Mouse (Mus musculus) ovary, adult 2 months (tissue): ENCODE results near the gene Vmn1r55. TPM values are rescaled to one million over a fixed set of nuclear protein-coding genes. Genes with fewer than 3 reads are reported as not detected.

ENCODE experiments used
- polyA plus RNA-seq: library from polyadenylated mRNA; depleted of rRNA; stranded (reverse); fragments of >200 nt; gene quantifications from 2 replicates; pipeline ENCODE4 v1.2.3, GENCODE M21; 2012; rRNA removed

The Vmn1r55 gene
- not detected in 2 replicates for polyA plus RNA-seq

DNA sequence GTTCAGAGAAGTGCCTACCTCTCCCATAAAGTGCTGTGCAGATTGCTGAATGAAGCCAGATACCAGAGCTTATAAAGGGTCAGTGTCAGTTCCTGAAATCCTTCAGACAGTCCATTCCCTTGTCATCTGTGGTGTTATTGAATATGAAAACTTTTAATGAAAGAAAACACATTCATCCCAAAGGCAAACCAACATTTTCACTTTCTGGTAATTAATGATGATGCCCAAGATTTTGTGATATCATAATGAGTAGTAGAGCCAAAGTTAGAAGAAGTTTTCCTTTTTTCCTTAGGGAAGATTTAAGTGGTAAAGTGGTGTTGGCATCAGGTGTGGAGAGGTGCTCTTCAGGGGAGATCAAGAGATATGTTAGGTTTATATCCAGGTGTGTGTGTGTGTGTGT lies at the start of gene Vmn1r55:
Gene Vmn1r55 (minus strand): TSS at position 101 of the 400 bp plus-strand sequence.

DNA sequence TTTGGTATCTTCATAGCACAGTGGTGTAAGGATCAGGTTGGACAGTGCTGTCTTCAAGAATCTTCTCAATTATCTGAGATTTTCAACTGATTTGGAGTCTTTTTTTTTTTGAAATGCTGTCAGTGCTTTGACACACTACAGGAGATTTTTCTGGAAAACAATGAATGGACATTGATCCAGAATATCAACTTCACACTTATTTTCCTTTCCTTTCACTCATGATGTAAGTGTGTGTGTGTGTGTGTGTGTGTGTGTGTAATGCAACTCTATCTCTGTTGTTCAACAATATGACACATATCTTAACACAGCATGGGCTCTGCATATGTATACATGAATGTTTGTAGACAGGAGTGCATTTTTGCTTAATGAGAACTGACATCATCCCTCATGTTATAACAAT lies 47.2 kb upstream of the Vmn1r55 start, which contains the start of gene Vmn1r56:
Gene Vmn1r56 (minus strand): TSS at position 101 of the 400 bp plus-strand sequence.

DNA sequence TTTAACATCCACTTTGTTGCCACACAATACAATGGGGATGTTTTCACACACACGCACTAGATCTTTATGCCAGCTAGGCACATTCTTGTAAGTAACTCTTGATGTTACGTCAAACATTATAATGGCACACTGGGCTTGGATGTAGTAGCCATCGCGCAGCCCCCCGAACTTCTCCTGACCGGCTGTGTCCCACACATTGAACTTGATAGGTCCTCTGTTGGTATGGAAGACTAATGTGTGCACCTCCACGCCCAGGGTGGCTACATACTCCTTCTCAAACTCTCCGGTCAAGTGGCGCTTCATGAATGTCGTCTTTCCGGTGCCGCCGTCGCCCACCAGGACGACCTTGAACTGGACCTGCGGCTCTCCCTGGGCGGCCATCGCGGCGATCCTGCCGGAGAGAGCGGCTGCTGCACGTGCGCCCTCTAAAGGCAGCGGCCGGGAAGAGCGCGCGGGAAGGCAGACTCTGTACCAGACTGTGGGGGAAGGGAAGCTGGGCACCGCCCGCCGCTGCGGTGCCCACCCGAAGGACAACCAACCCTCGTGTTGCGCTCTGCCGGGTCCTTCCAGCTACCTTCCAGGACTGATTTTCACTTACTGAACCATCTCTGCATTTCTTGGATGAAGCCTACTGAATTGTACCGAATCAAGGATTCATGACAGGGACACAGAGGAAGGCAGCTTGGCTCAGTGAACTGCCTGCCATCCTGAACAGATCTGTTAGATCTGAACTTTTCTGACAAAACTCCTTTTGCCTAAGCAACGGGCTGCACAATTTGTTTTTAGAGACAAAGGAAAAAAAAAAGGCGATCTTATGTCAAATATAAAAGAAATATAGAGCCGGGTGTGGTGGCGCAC lies 23.7 kb downstream of the Vmn1r55 start, which contains the start of gene Rasl2-9:
Gene Rasl2-9 (minus strand): TSS at position 402 of the 858 bp plus-strand sequence.

DNA sequence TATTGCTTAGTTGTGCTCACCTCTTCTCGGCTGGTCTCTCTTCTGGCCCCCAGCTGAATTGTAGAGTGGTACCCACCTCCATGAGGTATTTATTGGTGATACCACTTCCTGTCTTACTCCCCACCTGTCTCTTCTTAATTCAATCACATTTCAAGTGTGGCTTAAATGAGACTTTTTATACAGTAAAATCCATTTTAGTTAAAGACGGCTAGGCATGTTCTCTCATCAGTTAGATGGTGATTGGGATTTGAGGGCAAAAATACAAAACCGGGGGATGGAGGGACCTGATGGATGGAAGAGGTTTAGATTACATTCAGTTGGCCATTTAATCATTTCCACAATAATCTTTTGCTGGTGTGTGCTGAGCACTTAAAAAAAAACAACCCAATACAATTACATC lies 32.6 kb downstream of the Vmn1r55 start, which contains the start of gene Rfpl4:
Gene Rfpl4 (minus strand): TSS at position 101 of the 400 bp plus-strand sequence.

DNA sequence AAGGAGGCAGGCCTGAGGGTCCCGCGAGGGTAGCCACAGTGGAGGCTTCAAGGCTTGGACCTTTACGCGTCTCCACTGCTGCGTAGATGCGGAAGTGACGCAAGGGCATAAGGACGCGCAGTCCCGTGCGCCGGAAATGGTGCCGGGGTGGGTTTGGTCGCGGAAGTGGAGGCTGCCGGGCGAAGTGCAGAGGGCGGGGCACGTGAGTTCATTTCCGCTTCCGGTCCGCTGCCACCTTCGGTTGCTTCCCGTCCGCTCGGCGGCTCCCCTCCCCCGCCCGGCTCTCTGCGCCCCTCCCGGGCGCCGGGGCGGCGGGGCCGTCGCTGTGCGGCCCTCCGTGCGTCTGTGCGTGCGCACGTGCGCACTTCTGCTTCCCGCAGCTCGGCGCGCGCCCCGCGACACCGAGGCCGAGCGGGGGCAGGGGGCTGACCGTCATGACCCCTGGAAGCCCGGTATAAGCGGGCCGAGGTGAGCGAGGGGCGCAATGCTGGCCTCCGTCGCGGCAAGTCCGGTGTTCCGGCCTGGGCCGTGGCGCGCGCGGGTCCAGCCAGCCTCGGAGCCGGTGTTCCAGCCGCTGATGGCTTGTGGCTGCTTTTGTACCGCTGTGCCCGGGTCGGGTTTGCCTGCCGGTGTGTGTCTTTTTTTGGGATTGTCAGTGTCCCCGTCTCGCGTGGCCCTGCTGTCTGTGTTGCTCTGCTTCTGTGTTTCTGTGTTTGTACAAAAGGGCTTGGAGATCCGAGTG lies 69.3 kb downstream of the Vmn1r55 start, which contains the start of gene Epn1:
Gene Epn1 (plus strand): TSS at position 226 of the 742 bp plus-strand sequence.

Other genes with a start within 250 kb of the Vmn1r55 start
- 0.44 and 0.48 TPM in 2 replicates for gene Gm36210, start 243.2 kb downstream of the Vmn1r55 start, polyA plus RNA-seq
- gene Zfp628, start 234.5 kb downstream of the Vmn1r55 start, polyA plus RNA-seq: 37.7 and 42.3 TPM in 2 replicates
- 13.2 and 17.2 TPM in 2 replicates for gene Nat14, start 227.6 kb downstream of the Vmn1r55 start, polyA plus RNA-seq
- 13.3 and 16.0 TPM in 2 replicates for gene Ssc5d, start 223.9 kb downstream of the Vmn1r55 start, polyA plus RNA-seq
- 1.1 and 1.2 TPM in 2 replicates for gene Sbk2, start 185.3 kb downstream of the Vmn1r55 start, polyA plus RNA-seq
- 0.76 and 1.1 TPM in 2 replicates for gene Sbk3, start 178.5 kb downstream of the Vmn1r55 start, polyA plus RNA-seq
- gene Zfp579, start 153.5 kb downstream of the Vmn1r55 start, polyA plus RNA-seq: 120 and 131 TPM in 2 replicates
- gene Zfp524, start 135.3 kb downstream of the Vmn1r55 start, polyA plus RNA-seq: 33.1 and 43.6 TPM in 2 replicates
- 51.0 and 51.7 TPM in 2 replicates for gene Fiz1, start 135.0 kb downstream of the Vmn1r55 start, polyA plus RNA-seq
- not detected in 2 replicates for gene Gm44973, start 134.2 kb downstream of the Vmn1r55 start, polyA plus RNA-seq
- 66.1 and 69.1 TPM in 2 replicates for gene Zfp865, start 129.3 kb downstream of the Vmn1r55 start, polyA plus RNA-seq
- 12.0 and 14.1 TPM in 2 replicates for gene Ccdc106, start 129.1 kb downstream of the Vmn1r55 start, polyA plus RNA-seq
- gene 4632433K11Rik, start 115.6 kb downstream of the Vmn1r55 start, polyA plus RNA-seq: not detected in 2 replicates
- 6.3 and 6.5 TPM in 2 replicates for gene Zfp784, start 111.2 kb downstream of the Vmn1r55 start, polyA plus RNA-seq
- gene Zfp580, start 98.1 kb downstream of the Vmn1r55 start, polyA plus RNA-seq: 73.6 and 77.5 TPM in 2 replicates
- 225 and 253 TPM in 2 replicates for gene U2af2, start 87.5 kb downstream of the Vmn1r55 start, polyA plus RNA-seq
- gene Epn1, start 69.4 kb downstream of the Vmn1r55 start, polyA plus RNA-seq: 235 and 260 TPM in 2 replicates
- gene Rfpl4, start 32.7 kb downstream of the Vmn1r55 start, polyA plus RNA-seq: 2.3 and 4.7 TPM in 2 replicates
- gene Rasl2-9, start 23.7 kb downstream of the Vmn1r55 start, polyA plus RNA-seq: 0.26 and 0.66 TPM in 2 replicates
- gene Vmn1r56, start 47.1 kb upstream of the Vmn1r55 start, polyA plus RNA-seq: not detected in 2 replicates
- not detected in 2 replicates for gene Vmn1r57, start 68.8 kb upstream of the Vmn1r55 start, polyA plus RNA-seq
- 0.24 TPM in 1 of 2 replicates, not detected in the other for gene Gm5065, start 200.9 kb upstream of the Vmn1r55 start, polyA plus RNA-seq
- 0.35 and 0.81 TPM in 2 replicates for gene Nlrp2, start 201.4 kb upstream of the Vmn1r55 start, polyA plus RNA-seq